Mouse (Mus musculus): ENCODE results near the gene Olfr1532-ps1.
"Not testable (repeated sequence)": the region's sequence is repeated elsewhere in the genome, so short reads cannot be mapped to it uniquely, and the experiment has no call there.

Gene Olfr1532-ps1

GRCm38 (mm10) chr7:106907676-106908075 lies at the start of gene Olfr1532-ps1:
Gene Olfr1532-ps1 (plus strand): TSS chr7:106908001.
- no peak for DNase-seq

GRCm38 (mm10) chr7:106862885-106863284 lies 44.9 kb upstream of the Olfr1532-ps1 start, which contains the start of gene Olfr704:
Gene Olfr704 (plus strand): TSS chr7:106863185.
- DNase-seq, result no peak

- no peak for DNase-seq
Measured at GRCm38 (mm10) chr7:106876791-106877190, 31.0 kb upstream of the Olfr1532-ps1 start, which contains the start of gene Olfr705. Gene Olfr705 (minus strand): TSS chr7:106876891.

- DNase-seq, result no peak
Measured at GRCm38 (mm10) chr7:106888062-106888461, 19.7 kb upstream of the Olfr1532-ps1 start, which contains the start of gene Olfr706. Gene Olfr706 (minus strand): TSS chr7:106888162.

- not testable (repeated sequence) for DNase-seq
Measured at GRCm38 (mm10) chr7:106901141-106901540, 6.7 kb upstream of the Olfr1532-ps1 start, which contains the start of gene Olfr707. Gene Olfr707 (minus strand): TSS chr7:106901241.

- not testable (repeated sequence) for DNase-seq
Measured at GRCm38 (mm10) chr7:106920961-106921360, 13.2 kb downstream of the Olfr1532-ps1 start.

- no peak for DNase-seq
Measured at GRCm38 (mm10) chr7:106932119-106932518, 24.3 kb downstream of the Olfr1532-ps1 start, which contains the start of gene Olfr709-ps1. Gene Olfr709-ps1 (minus strand): TSS chr7:106932219.

- DNase-seq, result no peak
Measured at GRCm38 (mm10) chr7:106948212-106948611, 40.4 kb downstream of the Olfr1532-ps1 start, which contains the start of gene Olfr710. Gene Olfr710 (minus strand): TSS chr7:106948312.

- no peak for DNase-seq
Measured at GRCm38 (mm10) chr7:106963837-106964236, 56.0 kb downstream of the Olfr1532-ps1 start, which contains the start of gene Olfr6. Gene Olfr6 (minus strand): TSS chr7:106963937.
